Mouse (Mus musculus): ENCODE results near the gene C2cd4a. TPM values are rescaled to one million over a fixed set of nuclear protein-coding genes. Genes with fewer than 3 reads are reported as not detected.

C2cd4a gene
- polyA plus RNA-seq, 1 experiment from 2014 or later, result 0.11 TPM

Other genes with a start within 250 kb of the C2cd4a start
- 0.22 and 0.24 TPM in 2 replicates for gene C2cd4b, start 72.9 kb downstream of the C2cd4a start, polyA plus RNA-seq (2015; fragmentation: Nextera tagmentation; extraction: Ambion mirVana)
- 7.4 and 7.8 TPM in 2 replicates for gene Vps13c, start 8.1 kb upstream of the C2cd4a start, polyA plus RNA-seq (2015; fragmentation: Nextera tagmentation; extraction: Ambion mirVana)